Mouse (Mus musculus) stomach, postnatal 0 days (tissue): ENCODE measurements around the gene Fbf1. TPM values are rescaled to one million over a fixed set of nuclear protein-coding genes. Genes with fewer than 3 reads are reported as not detected.

Source experiments
- ATAC-seq: fragments of 200-750 bp; cut with Nextera tagmentation; 2 replicates; pipeline ENCODE4 v1.8.0; 2017; ENCODE audit not compliant: low FRiP score, low TSS enrichment
- DNase-seq: peaks from one replicate; pipeline ENCODE4 v3.0.0-alpha.2; 2016; ENCODE audit warnings: low spot score
- H3K27ac ChIP-seq: fragments of 300-500 bp; sonication (generic); replicated peaks from 2 replicates; pipeline ENCODE4 v1.5.1; 2014; ENCODE audit warnings: mild to moderate bottlenecking, control low read depth
- H3K27me3 ChIP-seq: fragments of 300-500 bp; sonication (generic); 2 replicates; pipeline ENCODE4 v1.6.1; 2014; ENCODE audit warnings: low read length; ENCODE audit not compliant: control insufficient read depth, insufficient read depth
- H3K36me3 ChIP-seq: fragments of 300-500 bp; sonication (generic); 2 replicates; pipeline ENCODE4 v1.6.1; 2014; ENCODE audit warnings: low read length, mixed read lengths; ENCODE audit not compliant: control insufficient read depth, insufficient read depth
- H3K4me1 ChIP-seq: fragments of 300-500 bp; sonication (generic); replicated peaks from 2 replicates; pipeline ENCODE4 v1.6.1; 2014; ENCODE audit warnings: antibody characterized with exemption; ENCODE audit not compliant: control insufficient read depth, insufficient read depth
- H3K4me2 ChIP-seq: fragments of 300-500 bp; sonication (generic); replicated peaks from 2 replicates; pipeline ENCODE4 v1.6.1; 2014; ENCODE audit warnings: low read depth, mild to moderate bottlenecking, control low read depth, moderate library complexity
- H3K4me3 ChIP-seq: fragments of 300-500 bp; sonication (generic); 2 replicates; pipeline ENCODE4 v1.5.1; 2014; ENCODE audit warnings: low read depth, low read length, control low read depth
- H3K9ac ChIP-seq: fragments of 300-500 bp; sonication (generic); 2 replicates; pipeline ENCODE4 v1.6.1; 2014; ENCODE audit warnings: mild to moderate bottlenecking, low read length, control low read depth, mixed read lengths
- H3K9me3 ChIP-seq: fragments of 300-500 bp; sonication (generic); 2 replicates; pipeline ENCODE4 v1.6.1; 2016; ENCODE audit warnings: low read length; ENCODE audit not compliant: control insufficient read depth
- CTCF ChIP-seq: IDR thresholded peaks from 2 replicates; pipeline ENCODE4 v1.5.1; 2016; ENCODE audit warnings: antibody characterized with exemption, low read depth, mild to moderate bottlenecking, moderate library complexity
- EP300 ChIP-seq: optimal IDR thresholded peaks from 2 replicates; pipeline ENCODE3; 2016; ENCODE audit warnings: antibody characterized with exemption
- WGBS: fragments of 180-500 bp; shearing (Covaris S2); extraction: QIAGEN DNeasy Blood & Tissue Kit; methylation state at CpG from one replicate; pipeline ENCODE4 v1.1.7; 2014; 5-methylcytosine and 5-hydroxymethylcytosine counted together
- polyA plus RNA-seq: library from polyadenylated mRNA; unstranded; fragments of >200 nt; fragmentation: Nextera tagmentation; extraction: Ambion mirVana; gene quantifications from 2 replicates; pipeline ENCODE4 v1.2.1, GENCODE M21; 2015

The Fbf1 gene
- polyA plus RNA-seq, 1 experiment from 2014 or later = 8.0 TPM

DNA sequence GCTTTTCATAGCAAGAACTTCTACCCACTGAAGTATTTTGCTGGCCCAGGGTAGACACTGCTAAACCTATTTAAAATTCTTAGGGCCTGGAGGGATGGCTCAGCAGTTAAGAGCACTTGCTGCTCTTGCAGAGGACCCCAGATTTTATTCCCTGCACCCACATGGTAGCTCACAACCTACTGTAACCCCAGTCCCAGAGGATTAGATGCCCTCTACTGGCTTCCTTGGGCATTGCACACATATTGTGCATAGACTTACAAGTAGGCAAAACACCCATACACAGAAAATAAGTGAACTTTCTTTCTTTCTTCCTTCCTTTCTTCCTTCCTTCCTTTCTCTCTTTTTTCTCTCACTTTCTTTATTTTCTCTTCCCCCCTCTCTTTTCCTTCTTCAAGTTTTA is 50.1 kb downstream of the Fbf1 start:
- Histone ChIP-seq H3K9ac (no peak overlapping the region), H3K36me3 (0 out of 2 replicates have a peak, but pooled peaks cover 1% of the 10 kb centered on the region), H3K4me3 (no peak overlapping the region), H3K27ac (no peak overlapping the region), H3K4me1 (no peaks in the 10 kb centered on the region), H3K9me3 (no peaks in the 10 kb centered on the region), H3K4me2 (no peak overlapping the region), H3K27me3 (no peaks in the 10 kb centered on the region)
- ATAC-seq (no peak), DNase-seq (no peak)
- TF ChIP-seq CTCF (peak; percentile 60), EP300 (no peak)

DNA sequence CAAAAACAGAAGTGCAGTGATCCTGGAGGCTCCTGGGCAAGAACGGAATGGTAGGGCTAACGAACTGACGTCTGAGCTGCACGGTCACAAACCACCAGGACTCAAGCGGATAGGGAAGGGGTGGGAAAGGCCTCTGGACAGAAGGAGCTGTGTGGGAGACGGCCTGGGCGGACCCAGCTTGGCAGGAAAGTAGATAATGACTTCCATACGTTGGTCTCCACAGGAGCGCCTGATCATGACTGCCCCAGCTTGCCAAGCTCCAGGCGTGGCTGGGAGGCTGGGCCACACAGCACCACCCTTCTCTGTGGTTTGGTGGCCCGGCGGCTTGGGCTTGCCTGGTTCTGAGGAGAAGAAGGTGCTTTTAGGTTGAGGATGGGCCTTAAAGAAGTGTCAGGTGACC is 50.7 kb downstream of the Fbf1 start:
- ATAC-seq = 0 out of 2 replicates have a peak, but pooled peaks have one; percentile 19
- no peaks in the 10 kb centered on the region for H3K4me1 ChIP-seq
- no peak for DNase-seq
- no peak for TF ChIP-seq EP300
- no peak overlapping the region for H3K9ac ChIP-seq
- no peaks in the 10 kb centered on the region for H3K9me3 ChIP-seq
- WGBS = 69% methylated on average over 12 of the region's 12 CpGs
- no peak overlapping the region for H3K27ac ChIP-seq
- no peaks in the 10 kb centered on the region for H3K27me3 ChIP-seq
- H3K4me2 ChIP-seq = no peak overlapping the region
- H3K4me3 ChIP-seq = no peak overlapping the region
- H3K36me3 ChIP-seq = no peaks in the 10 kb centered on the region

DNA sequence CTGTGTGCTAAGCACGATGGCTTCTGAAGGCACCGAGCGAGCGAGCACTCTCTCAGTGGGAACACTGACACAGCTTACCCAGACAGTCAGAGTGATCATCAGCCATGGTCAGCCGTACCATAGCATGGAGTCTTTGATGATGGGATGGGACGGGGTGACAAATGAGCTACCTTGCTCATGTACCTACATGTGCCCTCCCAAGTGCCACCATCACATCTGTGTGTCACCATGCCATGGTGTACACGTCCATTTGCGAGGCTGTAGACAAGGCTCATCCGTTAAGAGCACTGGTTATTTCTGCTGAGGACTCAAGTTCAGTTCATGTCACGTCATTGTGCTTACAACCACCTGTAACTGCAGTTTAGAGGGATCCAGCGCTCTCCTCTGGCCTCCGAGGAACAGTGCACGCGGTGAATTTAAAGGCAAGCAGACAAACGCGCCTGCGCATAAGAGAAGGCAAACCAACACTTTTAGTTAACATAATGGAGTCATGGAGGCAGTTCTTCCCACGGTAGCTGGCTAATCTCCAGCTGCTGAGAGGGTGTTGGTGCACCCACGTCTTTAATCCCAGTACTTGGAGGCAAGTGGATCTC is 56.3 kb downstream of the Fbf1 start:
- no peak overlapping the region for H3K9ac ChIP-seq
- H3K9me3 ChIP-seq = no peaks in the 10 kb centered on the region
- H3K4me2 ChIP-seq = no peak overlapping the region
- H3K27ac ChIP-seq = no peak overlapping the region
- H3K4me1 ChIP-seq = peaks cover 12% of the 10 kb centered on the region
- DNase-seq (no peak), ATAC-seq (no peak)
- TF ChIP-seq EP300 (no peak), CTCF (0 out of 2 replicates have a peak, but pooled peaks have one; percentile 22)
- no peak overlapping the region for H3K4me3 ChIP-seq
- H3K27me3 ChIP-seq = no peaks in the 10 kb centered on the region
- WGBS = 92% methylated on average over 19 of the region's 19 CpGs
- no peaks in the 10 kb centered on the region for H3K36me3 ChIP-seq

DNA sequence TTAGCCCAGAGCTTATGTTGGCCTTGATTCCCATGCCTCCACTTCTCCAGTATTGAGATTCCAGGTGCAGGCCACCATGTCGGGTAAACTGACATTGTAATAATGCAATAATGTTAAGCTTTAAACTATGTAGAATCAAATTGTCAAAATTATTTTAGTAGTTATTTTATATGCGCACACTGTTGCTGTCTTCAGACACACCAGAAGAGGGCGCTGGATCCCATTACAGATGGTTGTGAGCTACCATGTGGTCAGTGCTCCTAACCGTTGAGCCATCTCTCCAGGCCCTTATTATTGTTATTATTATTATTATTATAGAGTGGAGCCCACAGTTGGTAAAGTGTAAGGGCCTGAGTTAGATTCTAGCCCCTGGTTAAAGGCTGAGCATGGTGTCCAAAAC is 56.9 kb downstream of the Fbf1 start:
- Histone ChIP-seq H3K4me1 (peaks cover 16% of the 10 kb centered on the region), H3K27ac (peak overlapping the region; percentile 86; the same call in 1 of the 2 replicates), H3K9ac (no peak overlapping the region), H3K4me3 (peak overlapping the region; percentile 71; the same call in 1 of the 2 replicates), H3K36me3 (0 out of 2 replicates have a peak, but pooled peaks cover 2% of the 10 kb centered on the region), H3K27me3 (no peaks in the 10 kb centered on the region), H3K9me3 (no peaks in the 10 kb centered on the region), H3K4me2 (0 out of 2 replicates have a peak overlapping the region, but pooled peaks have one; percentile 79)
- TF ChIP-seq CTCF (peak; percentile 46; the same call in 1 of the 2 replicates), EP300 (no peak)
- 80% methylated on average over 4 of the region's 4 CpGs for WGBS
- DNase-seq (no peak), ATAC-seq (no peak)

DNA sequence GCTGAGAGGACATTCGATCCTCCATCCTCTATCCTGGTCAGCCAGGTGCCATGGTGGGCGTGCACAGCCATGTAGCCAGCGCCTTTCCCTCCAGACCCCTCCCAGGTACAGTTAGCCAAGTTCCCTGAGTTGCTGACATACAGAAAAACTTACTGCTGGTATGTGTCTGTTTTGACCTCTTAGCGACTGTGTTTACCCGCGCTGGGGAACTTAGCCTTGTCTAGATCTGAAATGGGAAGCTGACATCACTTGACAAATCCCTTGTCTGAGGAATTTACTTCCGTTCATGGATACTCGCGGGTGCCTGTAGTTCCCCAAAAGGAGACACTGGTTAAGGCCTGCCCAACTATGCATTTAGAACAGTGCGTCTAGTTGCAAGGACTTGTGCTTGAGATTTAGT is 57.4 kb downstream of the Fbf1 start:
- Histone ChIP-seq H3K4me1 (peaks cover 18% of the 10 kb centered on the region), H3K9me3 (no peaks in the 10 kb centered on the region), H3K9ac (peak overlapping the region; percentile 80), H3K27me3 (no peaks in the 10 kb centered on the region), H3K27ac (peak overlapping the region; percentile 86), H3K4me2 (peak overlapping the region; percentile 79), H3K36me3 (0 out of 2 replicates have a peak, but pooled peaks cover 2% of the 10 kb centered on the region), H3K4me3 (peak overlapping the region; percentile 71)
- DNase-seq (no peak), ATAC-seq (peak; percentile 6; the same call in 1 of the 2 replicates)
- TF ChIP-seq EP300 = no peak
- no peak for TF ChIP-seq CTCF
- WGBS = 16% methylated on average over 10 of the region's 10 CpGs

DNA sequence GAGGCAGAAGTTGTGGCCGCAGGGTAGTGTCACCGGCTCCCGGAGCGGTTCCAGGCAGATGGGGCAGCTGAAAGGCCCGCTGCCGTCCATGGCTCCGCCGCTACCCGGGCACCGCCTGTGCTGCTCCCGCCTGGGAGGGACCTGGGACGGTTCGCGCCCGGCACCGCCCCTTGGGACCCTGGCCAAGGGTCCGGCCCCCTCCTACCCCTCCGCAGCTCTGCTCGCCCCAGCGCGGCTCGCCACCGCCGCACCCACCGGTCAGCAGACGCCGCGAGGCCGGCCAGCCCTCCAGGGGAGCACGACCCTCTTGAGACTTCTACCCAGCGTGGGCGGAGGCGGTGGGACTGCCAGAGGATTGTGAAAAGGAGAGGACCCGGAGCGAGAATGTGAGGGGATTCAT is 57.8 kb downstream of the Fbf1 start:
- TF ChIP-seq EP300 = no peak
- TF ChIP-seq CTCF = no peak
- Histone ChIP-seq H3K27ac (peak overlapping the region; percentile 86), H3K4me3 (peak overlapping the region; percentile 71), H3K9ac (peak overlapping the region; percentile 80), H3K36me3 (0 out of 2 replicates have a peak, but pooled peaks cover 2% of the 10 kb centered on the region), H3K4me1 (peaks cover 18% of the 10 kb centered on the region), H3K27me3 (no peaks in the 10 kb centered on the region), H3K9me3 (no peaks in the 10 kb centered on the region), H3K4me2 (peak overlapping the region; percentile 79)
- WGBS = under 1% methylated on average over 35 of the region's 35 CpGs
- DNase-seq (peak; percentile 68), ATAC-seq (peak; percentile 67)
